Mouse (Mus musculus): ENCODE measurements around the gene Ubox5. TPM values are rescaled to one million over a fixed set of nuclear protein-coding genes. Genes with fewer than 3 reads are reported as not detected.

Ubox5 gene
- polyA plus RNA-seq, 2 experiments = 11.8 to 14.3 TPM

DNA sequence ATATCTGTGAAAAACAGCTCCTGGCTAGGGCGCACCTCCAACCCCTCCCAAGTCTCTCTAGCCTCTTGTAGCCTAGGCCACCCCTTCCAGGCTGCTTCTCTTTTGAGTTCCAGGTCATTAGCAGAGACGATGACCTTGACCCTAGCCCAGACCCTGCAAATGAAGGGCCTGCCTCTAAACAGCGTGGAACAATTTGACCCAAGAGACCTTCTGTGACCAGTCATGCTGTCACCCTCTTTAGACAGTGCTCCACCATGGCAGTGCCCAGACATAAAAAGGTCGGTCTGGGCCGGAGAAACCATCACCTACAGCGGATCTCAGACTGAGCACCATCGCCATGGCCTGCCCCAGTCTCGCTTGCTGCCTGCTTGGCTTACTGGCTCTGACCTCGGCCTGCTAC is 54.0 kb downstream of the Ubox5 start, which contains the start of gene Oxt:
Gene Oxt, plus strand, starts transcription at position 301 of the 400 bp plus-strand sequence.
- Histone ChIP-seq H3K4me2 (replicated peaks; ENCODE audit: low read depth, low read length, severe bottlenecking) (peak within 1 kb of the TSS; percentile 50), H3K36me3 (ENCODE audit: control insufficient read depth, insufficient read depth, low read length) (no peaks in the 10 kb centered on the region), H3K4me3 (replicated peaks; ENCODE audit: low read length) (peak within 1 kb of the TSS; percentile 33), H3K4me1 (ENCODE audit: control insufficient read depth, insufficient read depth, low read length) (peaks cover 6% of the 10 kb centered on the region; the same call in 1 of the 2 replicates), H3K9me3 (ENCODE audit: control insufficient read depth, low read length) (no peaks in the 10 kb centered on the region), H3K27ac (replicated peaks; ENCODE audit: low read depth, low read length) (no peak within 1 kb of the TSS), H3K27me3 (ENCODE audit: control insufficient read depth, insufficient read depth, low read length) (peaks cover 58% of the 10 kb centered on the region), H3K9ac (ENCODE audit: low read depth, low read length, severe bottlenecking) (peak within 1 kb of the TSS; percentile 25; the same call in 1 of the 2 replicates)
- DNase-seq (ENCODE audit: low spot score) (no peak), ATAC-seq (ENCODE audit: low FRiP score, low read depth) (no peak)
- no peak for TF ChIP-seq POLR2A (IDR thresholded peaks at IDR 0.05; ENCODE audit: borderline replicate concordance, extremely low read depth, insufficient read depth, insufficient read length)
- WGBS = 46% methylated on average over 9 of the region's 9 CpGs

DNA sequence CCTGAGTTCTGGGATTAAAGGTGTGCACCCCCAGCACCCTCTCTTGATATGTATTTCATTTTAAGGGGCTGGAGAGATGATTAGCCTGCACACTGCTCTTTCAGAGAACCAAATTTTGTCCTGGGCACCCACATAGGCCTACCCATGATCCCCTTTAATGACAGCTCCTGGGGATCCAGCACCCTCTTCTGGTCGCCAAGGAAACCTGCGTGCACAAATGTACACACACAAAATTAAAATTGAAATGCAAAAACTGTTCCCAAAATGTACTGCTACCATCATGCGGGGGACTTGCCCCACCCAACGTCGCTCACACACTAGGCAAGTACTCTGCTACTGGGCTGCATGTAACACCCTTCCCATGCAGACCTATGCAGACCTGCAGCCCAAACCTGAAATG is 54.9 kb downstream of the Ubox5 start:
- no peak for DNase-seq (ENCODE audit: low spot score)
- ATAC-seq (ENCODE audit: low FRiP score, low read depth) = no peak
- H3K36me3 ChIP-seq (ENCODE audit: control insufficient read depth, insufficient read depth, low read length) = no peaks in the 10 kb centered on the region
- TF ChIP-seq POLR2A (IDR thresholded peaks at IDR 0.05; ENCODE audit: borderline replicate concordance, extremely low read depth, insufficient read depth, insufficient read length) = no peak
- H3K4me3 ChIP-seq (replicated peaks; ENCODE audit: low read length) = no peak overlapping the region
- no peak overlapping the region for H3K27ac ChIP-seq (replicated peaks; ENCODE audit: low read depth, low read length)
- H3K9me3 ChIP-seq (ENCODE audit: control insufficient read depth, low read length) = no peaks in the 10 kb centered on the region
- H3K4me2 ChIP-seq (replicated peaks; ENCODE audit: low read depth, low read length, severe bottlenecking) = no peak overlapping the region
- H3K4me1 ChIP-seq (ENCODE audit: control insufficient read depth, insufficient read depth, low read length) = no peaks in the 10 kb centered on the region
- H3K27me3 ChIP-seq (ENCODE audit: control insufficient read depth, insufficient read depth, low read length) = peaks cover 49% of the 10 kb centered on the region
- WGBS = 77% methylated on average over 5 of the region's 5 CpGs
- H3K9ac ChIP-seq (ENCODE audit: low read depth, low read length, severe bottlenecking) = no peak overlapping the region

DNA sequence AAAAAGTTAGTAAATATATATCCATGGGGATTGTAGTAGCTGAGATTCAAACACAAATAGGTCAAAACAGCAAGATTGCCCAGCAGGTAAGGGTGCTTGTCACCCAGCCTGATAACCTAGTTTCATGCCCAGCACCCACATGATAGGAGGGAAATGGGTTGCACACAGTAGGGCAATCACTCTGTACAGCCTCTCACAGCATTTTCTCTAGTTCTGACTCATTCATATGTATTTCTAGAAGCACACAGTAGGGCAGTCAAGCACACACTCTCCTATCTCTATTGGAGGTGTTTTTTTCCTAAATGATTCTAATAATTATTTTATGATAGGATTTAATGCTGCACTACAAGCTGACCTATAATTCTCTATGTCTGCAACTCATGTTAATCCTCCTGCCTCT is 59.9 kb downstream of the Ubox5 start:
- ATAC-seq (ENCODE audit: low FRiP score, low read depth) (no peak), DNase-seq (ENCODE audit: low spot score) (no peak)
- Histone ChIP-seq H3K36me3 (ENCODE audit: control insufficient read depth, insufficient read depth, low read length) (peaks cover 16% of the 10 kb centered on the region), H3K9ac (ENCODE audit: low read depth, low read length, severe bottlenecking) (no peak overlapping the region), H3K9me3 (ENCODE audit: control insufficient read depth, low read length) (no peaks in the 10 kb centered on the region), H3K27ac (replicated peaks; ENCODE audit: low read depth, low read length) (no peak overlapping the region), H3K4me2 (replicated peaks; ENCODE audit: low read depth, low read length, severe bottlenecking) (no peak overlapping the region), H3K4me1 (ENCODE audit: control insufficient read depth, insufficient read depth, low read length) (peaks cover 3% of the 10 kb centered on the region), H3K27me3 (ENCODE audit: control insufficient read depth, insufficient read depth, low read length) (peaks cover 3% of the 10 kb centered on the region; the same call in 1 of the 2 replicates), H3K4me3 (replicated peaks; ENCODE audit: low read length) (no peak overlapping the region)
- TF ChIP-seq POLR2A (IDR thresholded peaks at IDR 0.05; ENCODE audit: borderline replicate concordance, extremely low read depth, insufficient read depth, insufficient read length) = no peak

DNA sequence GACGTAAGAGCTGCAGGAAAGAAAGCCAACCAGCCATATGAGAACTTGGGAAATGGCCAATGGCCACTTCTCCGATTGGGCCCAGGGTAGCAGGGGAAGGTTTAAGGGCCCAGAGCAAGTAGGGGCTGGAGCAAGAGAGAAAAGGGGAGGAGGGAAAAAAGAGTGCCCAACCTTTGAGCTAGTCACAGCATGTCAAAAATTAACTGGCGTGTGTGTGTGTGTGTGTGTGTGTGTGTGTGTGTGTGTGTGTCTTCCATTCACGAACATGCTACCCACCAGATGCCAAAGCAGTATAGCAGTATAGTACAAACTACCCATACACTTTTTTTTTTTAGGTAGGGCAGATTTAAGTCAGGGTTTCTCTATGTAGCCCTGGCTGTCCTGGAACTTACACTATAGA is 60.9 kb downstream of the Ubox5 start:
- no peak overlapping the region for H3K27ac ChIP-seq (replicated peaks; ENCODE audit: low read depth, low read length)
- ATAC-seq (ENCODE audit: low FRiP score, low read depth) = no peak
- WGBS = 76% methylated on average over 4 of the region's 4 CpGs

DNA sequence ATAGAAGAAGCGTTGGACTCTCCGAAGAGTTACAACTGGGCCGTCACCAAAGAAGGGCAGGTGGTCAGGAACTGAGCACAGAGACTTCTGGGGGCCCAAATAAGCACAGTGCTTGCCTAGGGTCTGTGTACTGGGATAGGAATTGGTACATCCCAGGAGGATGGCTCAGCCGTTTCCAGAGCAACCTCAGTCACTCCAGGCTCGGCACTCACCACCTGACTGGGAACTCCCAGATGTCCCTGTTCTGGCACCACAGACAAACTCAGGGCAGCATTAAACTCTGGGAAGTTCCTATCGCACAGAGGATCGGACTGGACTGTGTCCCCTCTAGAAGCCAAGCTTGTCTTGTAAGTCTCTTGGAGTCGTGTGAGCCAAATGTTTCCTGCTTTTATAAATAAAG is 64.9 kb downstream of the Ubox5 start:
- TF ChIP-seq POLR2A (IDR thresholded peaks at IDR 0.05; ENCODE audit: borderline replicate concordance, extremely low read depth, insufficient read depth, insufficient read length) = no peak
- Histone ChIP-seq H3K27me3 (ENCODE audit: control insufficient read depth, insufficient read depth, low read length) (no peaks in the 10 kb centered on the region), H3K9me3 (ENCODE audit: control insufficient read depth, low read length) (no peaks in the 10 kb centered on the region), H3K36me3 (ENCODE audit: control insufficient read depth, insufficient read depth, low read length) (peaks cover 16% of the 10 kb centered on the region), H3K4me3 (replicated peaks; ENCODE audit: low read length) (no peak overlapping the region), H3K4me1 (ENCODE audit: control insufficient read depth, insufficient read depth, low read length) (peaks cover 14% of the 10 kb centered on the region), H3K9ac (ENCODE audit: low read depth, low read length, severe bottlenecking) (peak overlapping the region; percentile 86; the same call in 1 of the 2 replicates), H3K4me2 (replicated peaks; ENCODE audit: low read depth, low read length, severe bottlenecking) (peak overlapping the region; percentile 55; the same call in 1 of the 2 replicates), H3K27ac (replicated peaks; ENCODE audit: low read depth, low read length) (no peak overlapping the region)
- 69% methylated on average over 8 of the region's 8 CpGs for WGBS
- ATAC-seq (ENCODE audit: low FRiP score, low read depth) = no peak
- no peak for DNase-seq (ENCODE audit: low spot score)

More for the DNA sequence above, 60.9 kb downstream of the Ubox5 start:
- H3K4me2 ChIP-seq (replicated peaks; ENCODE audit: low read depth, low read length, severe bottlenecking) = no peak overlapping the region
- H3K27me3 ChIP-seq (ENCODE audit: control insufficient read depth, insufficient read depth, low read length) = no peaks in the 10 kb centered on the region
- no peak overlapping the region for H3K9ac ChIP-seq (ENCODE audit: low read depth, low read length, severe bottlenecking)
- no peak for TF ChIP-seq POLR2A (IDR thresholded peaks at IDR 0.05; ENCODE audit: borderline replicate concordance, extremely low read depth, insufficient read depth, insufficient read length)
- no peak overlapping the region for H3K4me3 ChIP-seq (replicated peaks; ENCODE audit: low read length)
- H3K36me3 ChIP-seq (ENCODE audit: control insufficient read depth, insufficient read depth, low read length) = peaks cover 16% of the 10 kb centered on the region
- peaks cover 10% of the 10 kb centered on the region for H3K4me1 ChIP-seq (ENCODE audit: control insufficient read depth, insufficient read depth, low read length)
- H3K9me3 ChIP-seq (ENCODE audit: control insufficient read depth, low read length) = no peaks in the 10 kb centered on the region
- DNase-seq (ENCODE audit: low spot score) = no peak

DNA sequence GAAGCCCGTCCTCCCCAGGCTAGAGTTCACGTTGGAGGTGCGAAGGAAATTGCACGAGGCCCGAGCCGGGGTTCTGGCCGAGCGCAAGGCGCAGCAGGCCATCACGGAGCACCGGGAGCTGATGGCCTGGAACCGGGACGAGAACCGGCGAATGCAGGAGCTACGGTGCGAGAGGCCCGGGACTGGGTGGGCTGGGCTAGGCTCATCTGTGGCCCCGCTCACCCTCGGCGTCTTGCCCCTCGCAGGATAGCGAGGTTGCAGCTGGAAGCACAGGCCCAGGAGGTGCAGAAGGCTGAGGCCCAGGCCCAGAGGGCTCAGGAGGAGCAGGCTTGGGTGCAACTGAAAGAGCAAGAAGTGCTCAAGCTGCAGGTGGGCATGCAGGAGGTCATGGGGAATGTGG is 65.8 kb downstream of the Ubox5 start:
- no peak for ATAC-seq (ENCODE audit: low FRiP score, low read depth)
- WGBS = 5% methylated on average over 23 of the region's 23 CpGs

More for the DNA sequence above, 65.8 kb downstream of the Ubox5 start:
- Histone ChIP-seq H3K36me3 (ENCODE audit: control insufficient read depth, insufficient read depth, low read length) (peaks cover 16% of the 10 kb centered on the region), H3K4me2 (replicated peaks; ENCODE audit: low read depth, low read length, severe bottlenecking) (peak overlapping the region; percentile 55), H3K9ac (ENCODE audit: low read depth, low read length, severe bottlenecking) (peak overlapping the region; percentile 86), H3K9me3 (ENCODE audit: control insufficient read depth, low read length) (no peaks in the 10 kb centered on the region), H3K4me3 (replicated peaks; ENCODE audit: low read length) (peak overlapping the region; percentile 90), H3K4me1 (ENCODE audit: control insufficient read depth, insufficient read depth, low read length) (peaks cover 14% of the 10 kb centered on the region), H3K27me3 (ENCODE audit: control insufficient read depth, insufficient read depth, low read length) (no peaks in the 10 kb centered on the region), H3K27ac (replicated peaks; ENCODE audit: low read depth, low read length) (no peak overlapping the region)
- no peak for TF ChIP-seq POLR2A (IDR thresholded peaks at IDR 0.05; ENCODE audit: borderline replicate concordance, extremely low read depth, insufficient read depth, insufficient read length)
- DNase-seq (ENCODE audit: low spot score) = no peak
